Comparison of ENCODE assay signal across 9 mouse cellular contexts in genomic region chr14:93009147-93010064, GRCm38 (mm10).
A peak's percentile ranks its signal among the peaks of the same experiment; 100 is the strongest.
DNase-seq lines count a peak whose midpoint lies in the region; ATAC-seq and TF ChIP-seq lines count a peak whose summit lies in the region.
"Had no signal": no experiment of that assay in that cellular context is flagged by ENCODE, and none has a peak within 500 bp of the region (broad histone marks: within the 10 kb centered on the region; RNA-seq: fewer than 3 reads in every experiment).

No protein-coding gene starts in this region.

- H3K27me3 ChIP-seq in midbrain, embryonic 13.5 days: no peaks in the 10 kb centered on the region

- H3K9ac ChIP-seq in midbrain, embryonic 13.5 days (replicated peaks): no peak overlapping the region

- no peaks in the 10 kb centered on the region for H3K9me3 ChIP-seq in midbrain, embryonic 13.5 days

- no peak overlapping the region for H3K4me2 ChIP-seq in midbrain, embryonic 13.5 days (replicated peaks)

- H3K27ac ChIP-seq in midbrain, embryonic 13.5 days: no peak overlapping the region

- no peaks in the 10 kb centered on the region for H3K36me3 ChIP-seq in midbrain, embryonic 13.5 days
- H3K36me3 ChIP-seq: G1E had no signal

- H3K4me1 ChIP-seq in midbrain, embryonic 13.5 days (replicated peaks): peaks cover 4% of the 10 kb centered on the region; the same call in 1 of the 2 replicates
- H3K4me1 ChIP-seq in lung, adult 2 months (ENCODE audit: control insufficient read depth, insufficient read depth, low read length): no peaks in the 10 kb centered on the region

- DNase-seq in Muller cell, postnatal 12 days (ENCODE audit: inconsistent ontology term): peak; percentile 93
- peak; percentile 7 for DNase-seq in cerebellum, adult 11 months
- DNase-seq in frontal cortex, postnatal 36 days (ENCODE audit: low spot score in 2 of 2): peak; percentile 9 to 45
- no peak for DNase-seq in MN1 (ENCODE audit: low spot score)
- no peak for DNase-seq in lung, adult 2 months
- no peak for DNase-seq in liver

- TF ChIP-seq POLR2A in lung, adult 2 months (IDR thresholded peaks at IDR 0.05; ENCODE audit: borderline replicate concordance, extremely low read depth, low read depth, low read length): no peak

- peak; percentile 97 for ATAC-seq in midbrain, embryonic 13.5 days
- no peak for ATAC-seq in granulocyte monocyte progenitor cell, adult 5-6 weeks (replicated peaks; ENCODE audit: poor library complexity, severe bottlenecking)

- 27% methylated on average over 5 of the region's 5 CpGs for WGBS in midbrain, embryonic 13.5 days
- WGBS in lung, adult 2 months: 66% methylated on average over 5 of the region's 5 CpGs

- no peak for TF ChIP-seq CTCF in lung, adult 2 months (IDR thresholded peaks at IDR 0.05; ENCODE audit: insufficient read depth, low read length)

- H3K4me3 ChIP-seq in midbrain, embryonic 13.5 days (replicated peaks): no peak overlapping the region
- no peak overlapping the region for H3K4me3 ChIP-seq in lung, adult 2 months (replicated peaks; ENCODE audit: extremely low read depth, low read depth, low read length)

Comparison
In these comparisons a context has a peak if more than half of its experiments do, and no peak if none do; other contexts are left out.
1. DNase-seq: peak in Muller cell, postnatal 12 days (single experiment), cerebellum, adult 11 months (single experiment) and frontal cortex, postnatal 36 days (2 of 2); none in MN1 (single experiment), lung, adult 2 months (single experiment) and liver (single experiment).